Mouse (Mus musculus) A20 (cell line): Measurements from ENCODE around the gene Cd82.

Experiments
- DNase-seq: peaks from one replicate; pipeline ENCODE4 v3.0.0-alpha.2; 2011; ENCODE audit warnings: low read depth, low spot score

The Cd82 gene

GRCm38 (mm10) chr2:93462760-93463159, at the start of gene Cd82:
Cd82 (minus strand) TSS chr2:93463140.
- DNase-seq: no peak

- DNase-seq: no peak
These were observed 49.2 kb upstream of the Cd82 start for GRCm38 (mm10) chr2:93512130-93512529.

GRCm38 (mm10) chr2:93510839-93511238, 47.9 kb upstream of the Cd82 start:
- DNase-seq: no peak

GRCm38 (mm10) chr2:93509777-93510750, 47.1 kb upstream of the Cd82 start:
- no peak for DNase-seq

- no peak for DNase-seq
These were observed 42.2 kb upstream of the Cd82 start for GRCm38 (mm10) chr2:93505091-93505490.

- no peak for DNase-seq
These were observed 40.4 kb upstream of the Cd82 start for GRCm38 (mm10) chr2:93503353-93503752.

- no peak for DNase-seq
These were observed 38.4 kb upstream of the Cd82 start for GRCm38 (mm10) chr2:93501303-93501702.

GRCm38 (mm10) chr2:93497221-93497620, 34.3 kb upstream of the Cd82 start:
- DNase-seq: peak; percentile 48

- DNase-seq: no peak
These were observed 32.2 kb upstream of the Cd82 start for GRCm38 (mm10) chr2:93495170-93495569.

GRCm38 (mm10) chr2:93493541-93493940, 30.6 kb upstream of the Cd82 start:
- DNase-seq: no peak

- no peak for DNase-seq
These were observed 27.6 kb upstream of the Cd82 start for GRCm38 (mm10) chr2:93490516-93490915.

GRCm38 (mm10) chr2:93488911-93489587, 26.1 kb upstream of the Cd82 start:
- no peak for DNase-seq

GRCm38 (mm10) chr2:93485459-93485858, 22.5 kb upstream of the Cd82 start:
- no peak for DNase-seq

GRCm38 (mm10) chr2:93482036-93482644, 19.2 kb upstream of the Cd82 start:
- no peak for DNase-seq

- no peak for DNase-seq
These were observed 15.8 kb upstream of the Cd82 start for GRCm38 (mm10) chr2:93478744-93479143.

GRCm38 (mm10) chr2:93477519-93477918, 14.6 kb upstream of the Cd82 start:
- peak; percentile 57 for DNase-seq

GRCm38 (mm10) chr2:93476487-93476886, 13.5 kb upstream of the Cd82 start:
- no peak for DNase-seq

GRCm38 (mm10) chr2:93475040-93475439, 12.1 kb upstream of the Cd82 start:
- peak; percentile 82 for DNase-seq

GRCm38 (mm10) chr2:93473915-93474314, 11.0 kb upstream of the Cd82 start:
- DNase-seq: peak; percentile 59

- DNase-seq: peak; percentile 84
These were observed 8.1 kb upstream of the Cd82 start for GRCm38 (mm10) chr2:93470849-93471576.

- DNase-seq: no peak
These were observed 7.2 kb upstream of the Cd82 start for GRCm38 (mm10) chr2:93470127-93470526.

GRCm38 (mm10) chr2:93469118-93469517, 6.2 kb upstream of the Cd82 start:
- DNase-seq: peak; percentile 53
